Mouse (Mus musculus): ENCODE data around the gene Plekhb2.

DNA sequence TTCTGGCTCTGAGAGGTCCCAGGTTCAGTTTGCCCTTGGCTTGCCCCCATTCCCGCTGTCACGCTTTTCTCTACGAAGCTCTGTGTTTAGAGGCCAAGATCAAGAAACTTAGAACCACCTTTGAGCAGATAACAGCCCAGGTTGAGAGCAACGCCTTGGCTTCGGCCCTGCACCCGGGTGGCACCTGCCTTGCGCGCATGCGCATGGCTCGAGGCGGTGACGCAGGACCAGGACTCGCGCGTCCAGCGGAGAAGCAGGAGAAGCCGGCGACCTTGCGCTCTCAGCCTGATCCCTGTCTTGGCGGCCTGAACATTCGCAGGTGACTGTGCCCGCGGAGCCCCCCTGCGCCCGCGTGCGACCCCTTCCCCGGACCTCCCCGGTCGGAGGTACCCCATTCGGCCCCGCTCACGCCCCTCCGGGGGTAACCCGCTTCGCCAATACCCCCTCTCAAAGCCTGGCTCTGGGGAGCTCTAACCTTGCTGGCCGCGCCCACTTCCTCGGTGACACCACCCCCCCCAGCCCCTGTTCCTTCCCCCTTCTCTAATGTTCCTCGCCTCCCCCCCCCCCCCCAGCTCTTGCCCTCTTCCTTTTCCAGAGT lies at the start of gene Plekhb2:
- TF ChIP-seq CTCF (IDR thresholded peaks at IDR 0.05; ENCODE audit: extremely low read depth, insufficient read depth, low read length) (no peak), POLR2A (IDR thresholded peaks at IDR 0.05; ENCODE audit: extremely low read depth, insufficient read depth, low read length) (peak; percentile 96)

Measured in cortical plate, adult 2 months (tissue).